Mouse (Mus musculus) stomach, embryonic 14.5 days (tissue): ENCODE results near the gene Lbhd2. TPM values are rescaled to one million over a fixed set of nuclear protein-coding genes. Genes with fewer than 3 reads are reported as not detected.

Source experiments
- ATAC-seq: fragments of 200-750 bp; cut with Nextera tagmentation; 2 replicates; pipeline ENCODE4 v1.8.0; 2017; ENCODE audit warnings: low read depth, moderate TSS enrichment; ENCODE audit not compliant: insufficient number of reproducible peaks, insufficient read depth, low FRiP score
- H3K27ac ChIP-seq: fragments of 300-500 bp; sonication (generic); 2 replicates; pipeline ENCODE4 v1.5.1; 2014; ENCODE audit warnings: mild to moderate bottlenecking, low read length, moderate library complexity, mixed read lengths
- H3K27me3 ChIP-seq: fragments of 300-500 bp; sonication (generic); 2 replicates; pipeline ENCODE4 v1.6.1; 2014; ENCODE audit warnings: low read length, control low read depth, mixed read lengths; ENCODE audit not compliant: control insufficient read depth, insufficient read depth
- H3K36me3 ChIP-seq: fragments of 300-500 bp; sonication (generic); 2 replicates; pipeline ENCODE4 v1.6.1; 2014; ENCODE audit warnings: mild to moderate bottlenecking, control low read depth, low read length, moderate library complexity, mixed read lengths; ENCODE audit not compliant: control insufficient read depth, insufficient read depth
- H3K4me1 ChIP-seq: fragments of 300-500 bp; sonication (generic); 2 replicates; pipeline ENCODE4 v1.6.1; 2014; ENCODE audit warnings: low read length, control low read depth, mixed read lengths; ENCODE audit not compliant: control insufficient read depth, insufficient read depth
- H3K4me2 ChIP-seq: fragments of 300-500 bp; sonication (generic); replicated peaks from 2 replicates; pipeline ENCODE4 v1.6.1; 2014; ENCODE audit warnings: low read depth, low read length, control low read depth
- H3K4me3 ChIP-seq: fragments of 300-500 bp; sonication (generic); 2 replicates; pipeline ENCODE4 v1.5.1; 2014; ENCODE audit warnings: low read depth, low read length, control low read depth
- H3K9ac ChIP-seq: fragments of 300-500 bp; sonication (generic); replicated peaks from 2 replicates; pipeline ENCODE4 v1.6.1; 2014; ENCODE audit warnings: low read depth, mild to moderate bottlenecking, control low read depth, low read length, moderate library complexity, mixed read lengths
- H3K9me3 ChIP-seq: fragments of 300-500 bp; sonication (generic); 2 replicates; pipeline ENCODE4 v1.6.1; 2016; ENCODE audit warnings: low read depth, low read length, control low read depth; ENCODE audit not compliant: control insufficient read depth
- WGBS: fragments of 180-500 bp; shearing (Covaris S2); extraction: QIAGEN DNeasy Blood & Tissue Kit; methylation state at CpG from one replicate; pipeline ENCODE4 v1.1.7; 2014; 5-methylcytosine and 5-hydroxymethylcytosine counted together
- polyA plus RNA-seq: library from polyadenylated mRNA; unstranded; fragments of >200 nt; fragmentation: Nextera tagmentation; extraction: Ambion mirVana; gene quantifications from 2 replicates; pipeline ENCODE4 v1.2.1, GENCODE M21; 2014

Lbhd2 gene
- polyA plus RNA-seq, 1 experiment from 2014 or later = 0.93 TPM

DNA sequence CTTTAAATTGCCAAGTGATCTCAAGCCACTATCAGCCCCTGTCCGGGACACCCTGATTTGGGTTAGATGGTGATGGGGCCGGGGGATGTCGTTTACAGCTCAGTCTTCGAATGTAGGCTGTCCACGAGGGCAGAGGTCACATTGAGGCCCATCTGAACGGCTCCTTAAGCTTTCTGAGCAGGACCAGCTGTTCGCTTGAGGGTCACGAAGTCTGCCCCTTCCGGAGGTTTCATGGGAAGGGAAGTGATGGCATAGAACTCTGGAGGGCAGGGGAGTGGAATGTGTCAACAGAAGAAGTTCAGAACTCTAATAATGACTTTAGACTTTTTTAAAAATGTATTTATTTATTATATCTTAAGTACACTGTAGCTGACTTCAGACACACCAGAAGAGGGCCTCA is 17.9 kb downstream of the Lbhd2 start:
- ATAC-seq = no peak
- no peaks in the 10 kb centered on the region for H3K9me3 ChIP-seq
- 20% methylated on average over 9 of the region's 9 CpGs for WGBS
- H3K4me2 ChIP-seq = no peak overlapping the region
- no peak overlapping the region for H3K9ac ChIP-seq
- no peak overlapping the region for H3K27ac ChIP-seq
- no peak overlapping the region for H3K4me3 ChIP-seq
- no peaks in the 10 kb centered on the region for H3K36me3 ChIP-seq
- H3K27me3 ChIP-seq = peaks cover 38% of the 10 kb centered on the region
- H3K4me1 ChIP-seq = peaks cover 6% of the 10 kb centered on the region; the same call in 1 of the 2 replicates

DNA sequence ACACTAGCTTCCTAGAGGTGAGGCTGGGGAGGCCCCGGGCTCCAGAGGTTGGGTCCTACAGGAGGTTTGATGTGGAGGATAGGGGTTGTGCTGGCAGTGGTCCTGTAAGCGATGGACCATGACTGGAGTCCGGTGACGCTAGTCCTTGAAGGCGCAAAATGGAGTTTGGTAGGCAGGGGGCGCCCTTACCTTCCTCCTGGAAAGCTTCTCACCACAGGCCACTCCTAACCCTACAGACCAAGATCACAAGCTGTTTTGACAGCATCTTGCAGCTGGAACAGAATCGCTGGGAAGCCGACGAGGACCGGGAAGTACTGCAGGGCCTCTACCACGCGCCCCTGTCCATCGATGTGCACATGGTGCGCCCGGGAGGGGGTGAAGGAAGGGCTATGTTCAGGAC is 18.6 kb downstream of the Lbhd2 start:
- H3K9ac ChIP-seq = no peak overlapping the region
- 6% methylated on average over 15 of the region's 15 CpGs for WGBS
- H3K4me1 ChIP-seq = peaks cover 12% of the 10 kb centered on the region
- no peak overlapping the region for H3K4me2 ChIP-seq
- ATAC-seq = no peak; the same call in 1 of the 2 replicates
- no peaks in the 10 kb centered on the region for H3K9me3 ChIP-seq
- H3K4me3 ChIP-seq = no peak overlapping the region
- peaks cover 42% of the 10 kb centered on the region for H3K27me3 ChIP-seq
- H3K27ac ChIP-seq = no peak overlapping the region
- H3K36me3 ChIP-seq = no peaks in the 10 kb centered on the region

DNA sequence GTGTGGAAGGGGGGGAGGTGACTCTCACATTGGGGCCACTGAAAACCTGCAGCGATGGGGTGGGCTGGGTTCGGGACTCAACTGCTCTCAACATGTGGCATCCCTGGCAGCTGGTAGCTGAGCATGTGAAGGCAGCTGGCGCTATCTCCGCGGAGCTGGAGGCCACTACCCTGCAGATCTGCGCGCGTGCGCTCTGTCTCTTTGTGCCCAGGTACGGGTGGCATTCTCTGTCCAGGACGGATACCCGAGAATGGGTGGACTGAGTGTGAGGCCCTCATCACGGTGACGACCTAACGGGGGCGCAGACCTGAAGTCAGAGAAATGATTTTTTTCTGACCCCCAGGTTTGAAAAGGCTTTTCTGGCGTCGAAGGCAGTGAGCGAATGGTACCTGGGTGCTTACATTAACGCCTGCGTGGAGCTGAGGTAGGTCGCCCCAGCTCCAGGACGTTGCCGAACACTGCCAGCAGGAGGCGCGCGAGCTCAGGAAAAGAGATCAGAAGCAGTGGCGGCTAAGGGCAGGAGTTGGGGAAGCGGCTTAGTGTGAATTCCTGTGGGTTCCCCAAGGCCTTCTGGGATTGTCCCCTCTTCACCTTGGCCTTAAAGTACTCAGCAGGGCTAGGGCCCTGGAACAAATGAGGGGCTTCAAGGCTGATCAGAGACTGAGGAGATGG is 19.3 kb downstream of the Lbhd2 start:
- Histone ChIP-seq H3K27me3 (peaks cover 46% of the 10 kb centered on the region), H3K9ac (no peak overlapping the region), H3K9me3 (no peaks in the 10 kb centered on the region), H3K36me3 (no peaks in the 10 kb centered on the region), H3K4me1 (peaks cover 15% of the 10 kb centered on the region), H3K27ac (no peak overlapping the region), H3K4me2 (no peak overlapping the region), H3K4me3 (no peak overlapping the region)
- 17% methylated on average over 29 of the region's 29 CpGs for WGBS
- no peak for ATAC-seq

DNA sequence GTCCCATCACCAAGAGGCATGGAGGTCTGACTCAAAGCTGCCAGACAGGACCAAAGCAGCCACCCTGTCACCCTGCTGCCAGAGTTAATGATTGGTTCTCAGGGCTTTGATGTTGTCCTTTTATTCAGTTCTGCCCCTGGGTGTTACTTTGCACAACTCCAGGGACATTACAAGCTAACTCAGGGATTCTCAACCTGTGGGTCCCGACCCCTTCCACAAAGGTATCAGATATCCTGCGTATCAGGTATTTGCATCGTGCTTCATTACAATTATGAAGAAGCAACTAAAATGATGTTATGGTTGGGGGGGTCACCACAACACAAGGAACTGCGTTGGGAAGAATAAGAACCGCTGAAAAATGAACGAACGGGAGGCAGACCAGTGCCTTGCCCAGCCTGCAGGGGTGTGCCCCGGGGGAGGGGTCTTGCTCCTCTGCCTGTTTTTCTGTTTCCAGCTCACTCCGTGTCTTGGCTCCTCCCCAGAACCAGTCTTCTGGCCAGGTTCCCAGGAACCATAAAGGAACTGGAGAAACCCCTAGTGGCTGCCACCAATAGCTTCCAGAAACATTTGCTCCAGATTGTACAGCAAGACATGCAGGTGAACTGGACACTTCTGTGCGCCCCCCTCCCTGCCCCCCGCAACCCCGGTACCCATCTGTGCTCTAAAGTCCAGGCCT is 21.0 kb downstream of the Lbhd2 start:
- H3K4me2 ChIP-seq = no peak overlapping the region
- peaks cover 44% of the 10 kb centered on the region for H3K27me3 ChIP-seq
- 49% methylated on average over 12 of the region's 12 CpGs for WGBS
- peaks cover 20% of the 10 kb centered on the region for H3K4me1 ChIP-seq
- no peak overlapping the region for H3K27ac ChIP-seq
- H3K9me3 ChIP-seq = no peaks in the 10 kb centered on the region
- no peak overlapping the region for H3K9ac ChIP-seq
- H3K36me3 ChIP-seq = no peaks in the 10 kb centered on the region
- H3K4me3 ChIP-seq = no peak overlapping the region
- ATAC-seq = no peak

DNA sequence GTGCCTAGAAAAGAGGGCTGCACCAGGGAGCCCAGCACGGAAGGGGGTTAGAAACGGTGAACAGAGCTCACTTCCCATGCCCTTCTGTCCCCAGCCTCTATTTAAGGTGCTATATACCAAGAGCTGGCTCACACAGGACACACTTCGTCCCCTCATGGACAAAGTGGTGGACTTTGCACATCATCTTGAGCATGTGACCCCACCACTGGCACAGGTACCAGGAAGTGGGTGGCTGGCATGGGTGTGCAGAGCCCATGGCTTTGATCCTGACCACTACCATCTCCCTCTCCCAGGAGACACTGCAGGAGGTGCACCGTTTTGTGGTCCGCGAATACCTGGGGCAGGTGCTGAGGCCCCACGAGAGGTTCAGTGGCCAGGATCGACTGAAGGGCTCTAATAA is 21.8 kb downstream of the Lbhd2 start:
- H3K4me3 ChIP-seq = no peak overlapping the region
- H3K9me3 ChIP-seq = no peaks in the 10 kb centered on the region
- H3K36me3 ChIP-seq = no peaks in the 10 kb centered on the region
- 26% methylated on average over 8 of the region's 8 CpGs for WGBS
- no peak overlapping the region for H3K4me2 ChIP-seq
- no peak overlapping the region for H3K27ac ChIP-seq
- H3K4me1 ChIP-seq = peaks cover 20% of the 10 kb centered on the region
- H3K27me3 ChIP-seq = peaks cover 36% of the 10 kb centered on the region
- no peak for ATAC-seq
- H3K9ac ChIP-seq = no peak overlapping the region

DNA sequence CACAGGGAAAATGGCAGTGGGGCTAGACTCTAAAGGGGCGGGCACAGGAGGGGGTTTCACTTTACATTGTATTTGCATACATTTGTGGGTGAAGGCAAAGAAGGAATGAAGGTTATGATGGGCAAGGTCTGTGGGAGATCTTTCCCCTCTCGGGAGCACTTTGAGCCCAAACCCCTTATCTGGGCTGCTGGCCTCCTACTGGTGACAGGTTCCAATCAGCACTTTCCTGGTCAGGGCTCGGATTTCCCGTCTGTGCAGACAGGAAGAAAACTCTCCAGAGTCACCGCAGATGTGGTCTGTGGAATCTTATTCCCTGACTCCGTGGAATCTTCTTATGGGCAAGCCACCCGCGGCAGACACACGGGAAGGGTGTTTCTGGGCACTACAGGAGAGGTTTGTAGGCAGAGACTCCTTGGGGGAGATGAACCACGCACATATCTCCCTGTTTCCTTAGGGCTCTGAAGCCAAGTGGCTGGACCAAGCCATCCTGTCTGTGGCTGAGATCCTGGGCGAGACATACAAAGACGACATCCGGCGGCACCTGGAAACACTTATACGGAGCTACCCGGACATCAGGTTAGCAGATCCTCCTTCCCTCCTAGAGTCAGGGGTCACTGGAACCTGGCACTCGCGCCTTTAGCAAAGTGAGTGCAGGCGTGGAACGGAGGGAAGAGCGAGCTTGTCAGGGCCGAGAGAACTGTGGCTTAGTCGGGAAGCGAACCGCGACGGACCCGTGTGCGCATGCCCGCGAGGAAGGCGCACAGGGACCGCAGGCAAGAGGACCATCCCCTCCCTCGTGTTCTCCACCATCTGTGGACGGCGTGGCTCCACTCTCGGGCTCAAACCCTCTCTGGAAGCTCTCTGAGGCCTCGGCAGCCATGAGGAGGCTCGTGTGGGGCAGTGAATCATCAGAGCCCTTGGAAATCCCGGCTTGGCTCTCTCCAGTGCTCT is 22.6 kb downstream of the Lbhd2 start:
- no peaks in the 10 kb centered on the region for H3K9me3 ChIP-seq
- H3K27ac ChIP-seq = peak overlapping the region; percentile 49; the same call in 1 of the 2 replicates
- under 1% methylated on average over 40 of the region's 40 CpGs for WGBS
- peak overlapping the region; percentile 34 for H3K4me3 ChIP-seq
- peaks cover 15% of the 10 kb centered on the region for H3K4me1 ChIP-seq
- peaks cover 28% of the 10 kb centered on the region for H3K27me3 ChIP-seq
- peak overlapping the region; percentile 70 for H3K4me2 ChIP-seq
- ATAC-seq = peak; percentile 25; the same call in 1 of the 2 replicates
- H3K9ac ChIP-seq = peak overlapping the region; percentile 25; the same call in 1 of the 2 replicates
- no peaks in the 10 kb centered on the region for H3K36me3 ChIP-seq

DNA sequence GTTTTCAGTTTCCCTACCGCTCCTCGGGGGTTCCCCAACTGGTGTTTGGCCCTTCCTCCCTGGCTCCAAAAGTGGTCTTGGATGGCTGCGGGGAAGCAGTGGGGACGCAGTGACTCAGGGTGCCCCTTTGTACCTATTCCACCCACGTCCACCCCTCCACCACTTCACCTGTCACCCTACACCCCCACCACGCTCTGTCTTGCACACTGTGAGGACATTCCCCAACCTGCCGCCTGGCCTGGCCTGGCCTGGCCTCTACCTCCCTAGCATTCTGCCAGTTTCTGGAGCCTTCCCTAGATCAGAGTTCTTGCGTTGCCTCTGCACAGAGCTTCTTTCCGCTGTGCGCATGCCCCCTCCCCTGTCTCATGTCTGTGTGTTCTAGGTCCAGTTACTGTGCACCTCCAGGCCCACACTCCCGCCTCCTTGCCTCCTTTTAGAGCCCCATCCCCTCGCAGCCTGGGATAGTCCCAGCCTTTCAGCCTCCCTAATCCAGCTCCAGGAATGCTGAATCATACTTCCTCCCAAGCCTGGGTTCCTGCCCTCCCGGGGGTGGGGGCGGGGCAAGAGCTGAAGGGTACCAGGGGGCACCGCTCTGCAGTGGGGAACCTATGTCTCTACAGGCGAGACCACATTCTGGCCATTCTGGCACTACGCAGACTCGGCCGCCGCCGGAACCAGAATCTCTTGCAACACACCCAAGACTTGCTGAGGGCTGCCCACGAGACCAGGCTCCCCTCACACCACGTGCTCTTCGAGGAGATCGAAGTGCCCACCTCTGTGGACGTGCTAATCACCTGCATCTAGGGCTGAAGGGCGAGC is 23.6 kb downstream of the Lbhd2 start:
- 0 out of 2 replicates have a peak, but pooled peaks cover 24% of the 10 kb centered on the region for H3K27me3 ChIP-seq
- WGBS = 22% methylated on average over 27 of the region's 27 CpGs
- H3K9me3 ChIP-seq = no peaks in the 10 kb centered on the region
- H3K4me2 ChIP-seq = peak overlapping the region; percentile 70
- H3K36me3 ChIP-seq = no peaks in the 10 kb centered on the region
- H3K27ac ChIP-seq = peak overlapping the region; percentile 49; the same call in 1 of the 2 replicates
- H3K4me3 ChIP-seq = peak overlapping the region; percentile 34
- ATAC-seq = no peak; the same call in 1 of the 2 replicates
- H3K9ac ChIP-seq = no peak overlapping the region
- peaks cover 20% of the 10 kb centered on the region for H3K4me1 ChIP-seq
